Mouse (Mus musculus) erythroblast, adult 5-6 weeks (primary cell): Measurements from ENCODE around the gene Mamdc2. TPM values are rescaled to one million over a fixed set of nuclear protein-coding genes. Genes with fewer than 3 reads are reported as not detected.

Experiments
- ATAC-seq: replicated peaks from 2 replicates; pipeline ENCODE4 v1.8.0; 2016; ENCODE audit warnings: moderate number of reproducible peaks, mild to moderate bottlenecking, moderate TSS enrichment, inconsistent platforms; ENCODE audit not compliant: poor library complexity, low FRiP score, severe bottlenecking
- total RNA-seq, 2 experiments: library from RNA; stranded (forward) in 1 of 2; stranded (reverse) in 1 of 2; fragments of 150-400 nt in 1 of 2; fragments of 200-764, 138-1000 nt in 1 of 2; gene quantifications; 2 replicates each; pipeline versions ENCODE4 v1.2.3 to v1.2.4; 2015 to 2017; ENCODE audit warnings: low replicate concordance in 2 of 2

The Mamdc2 gene
- total RNA-seq, 2 experiments from 2014 or later = not detected

- ATAC-seq = no peak
These were observed 3.1 kb downstream of the Mamdc2 start for GRCm38 (mm10) chr19:23444910-23445845.

GRCm38 (mm10) chr19:23435731-23436130, 12.5 kb downstream of the Mamdc2 start:
- ATAC-seq = no peak

GRCm38 (mm10) chr19:23434433-23434832, 13.8 kb downstream of the Mamdc2 start:
- no peak for ATAC-seq

GRCm38 (mm10) chr19:23417668-23418067, 30.6 kb downstream of the Mamdc2 start:
- ATAC-seq = no peak

GRCm38 (mm10) chr19:23410800-23411199, 37.4 kb downstream of the Mamdc2 start:
- ATAC-seq = no peak

- ATAC-seq = no peak
These were observed 37.9 kb downstream of the Mamdc2 start for GRCm38 (mm10) chr19:23410328-23410727.

GRCm38 (mm10) chr19:23401469-23402135, 46.6 kb downstream of the Mamdc2 start:
- ATAC-seq = no peak

GRCm38 (mm10) chr19:23400485-23400884, 47.8 kb downstream of the Mamdc2 start:
- ATAC-seq = no peak

GRCm38 (mm10) chr19:23395956-23396355, 52.3 kb downstream of the Mamdc2 start:
- no peak for ATAC-seq

- ATAC-seq = no peak
These were observed 53.6 kb downstream of the Mamdc2 start for GRCm38 (mm10) chr19:23394597-23394996.

- ATAC-seq = no peak
These were observed 59.4 kb downstream of the Mamdc2 start for GRCm38 (mm10) chr19:23388862-23389272.

- ATAC-seq = no peak
These were observed 60.0 kb downstream of the Mamdc2 start for GRCm38 (mm10) chr19:23388083-23388861.

- no peak for ATAC-seq
These were observed 65.8 kb downstream of the Mamdc2 start for GRCm38 (mm10) chr19:23382396-23382795.

GRCm38 (mm10) chr19:23380968-23381367, 67.3 kb downstream of the Mamdc2 start:
- ATAC-seq = no peak

GRCm38 (mm10) chr19:23379752-23380504, 68.3 kb downstream of the Mamdc2 start:
- ATAC-seq = no peak

GRCm38 (mm10) chr19:23376536-23377201, 71.6 kb downstream of the Mamdc2 start:
- no peak for ATAC-seq

GRCm38 (mm10) chr19:23374941-23375656, 73.1 kb downstream of the Mamdc2 start:
- no peak for ATAC-seq

GRCm38 (mm10) chr19:23373728-23374127, 74.5 kb downstream of the Mamdc2 start:
- ATAC-seq = no peak
